Mouse (Mus musculus): ENCODE data around the gene Uba5. TPM values are rescaled to one million over a fixed set of nuclear protein-coding genes. Genes with fewer than 3 reads are reported as not detected.
A peak's percentile ranks its signal among the peaks of the same experiment; 100 is the strongest.

Uba5 gene
- polyA plus RNA-seq, 1 experiment from 2014 or later, result 50.3 TPM

GRCm38 (mm10) chr9:104014526-104014925, 48.4 kb downstream of the Uba5 start:
- 82% methylated on average over 1 of the region's 1 CpGs for WGBS
- no peak overlapping the region for H3K4me3 ChIP-seq (ENCODE audit: low read depth, low read length)
- H3K9ac ChIP-seq (ENCODE audit: low read length), result no peak overlapping the region
- H3K27me3 ChIP-seq (replicated peaks; ENCODE audit: control insufficient read depth, insufficient read depth, low read length), result no peaks in the 10 kb centered on the region
- peaks cover 31% of the 10 kb centered on the region for H3K36me3 ChIP-seq (ENCODE audit: control insufficient read depth, insufficient read depth, low read length)
- no peak overlapping the region for H3K4me2 ChIP-seq (ENCODE audit: low read length)
- no peak overlapping the region for H3K27ac ChIP-seq (ENCODE audit: low read depth)
- ATAC-seq (replicated peaks; ENCODE audit: low FRiP score, low TSS enrichment, low read depth) (no peak), DNase-seq (ENCODE audit: low spot score) (no peak)
- no peaks in the 10 kb centered on the region for H3K4me1 ChIP-seq (replicated peaks; ENCODE audit: control insufficient read depth, insufficient read depth, low read length)
- H3K9me3 ChIP-seq (ENCODE audit: control insufficient read depth, low read length), result no peaks in the 10 kb centered on the region

DNA sequence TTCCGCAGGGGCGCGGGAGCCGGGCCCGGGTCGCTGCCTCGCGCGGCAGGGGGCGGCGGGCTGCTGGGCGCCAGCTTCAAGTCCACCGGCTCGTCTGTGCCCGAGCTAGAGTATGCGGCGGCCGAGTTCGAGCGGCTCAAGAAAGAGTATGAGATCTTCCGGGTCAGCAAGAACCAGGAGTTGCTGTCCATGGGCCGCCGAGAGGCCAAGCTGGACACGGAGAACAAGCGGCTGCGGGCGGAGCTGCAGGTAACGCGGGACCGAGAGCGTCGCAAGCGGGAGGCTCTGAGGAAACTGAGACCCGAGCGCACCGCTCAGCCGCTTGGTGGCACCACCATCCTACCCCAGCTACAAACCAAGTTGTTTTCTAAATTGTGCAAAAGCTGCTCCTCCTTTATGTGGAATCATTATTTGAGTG, 60.0 kb downstream of the Uba5 start:
- Histone ChIP-seq H3K27me3 (replicated peaks; ENCODE audit: control insufficient read depth, insufficient read depth, low read length) (no peaks in the 10 kb centered on the region), H3K9ac (ENCODE audit: low read length) (peak overlapping the region; percentile 55), H3K9me3 (ENCODE audit: control insufficient read depth, low read length) (no peaks in the 10 kb centered on the region), H3K4me1 (replicated peaks; ENCODE audit: control insufficient read depth, insufficient read depth, low read length) (peaks cover 11% of the 10 kb centered on the region; the same call in 1 of the 2 replicates), H3K4me2 (ENCODE audit: low read length) (peak overlapping the region; percentile 47), H3K4me3 (ENCODE audit: low read depth, low read length) (peak overlapping the region; percentile 56), H3K36me3 (ENCODE audit: control insufficient read depth, insufficient read depth, low read length) (peaks cover 8% of the 10 kb centered on the region), H3K27ac (ENCODE audit: low read depth) (peak overlapping the region; percentile 74)
- DNase-seq (ENCODE audit: low spot score) (no peak), ATAC-seq (replicated peaks; ENCODE audit: low FRiP score, low TSS enrichment, low read depth) (peak; percentile 40)
- WGBS, result 0% methylated on average over 33 of the region's 37 CpGs

- Histone ChIP-seq H3K27ac (ENCODE audit: low read depth) (peak within 1 kb of the TSS; percentile 76), H3K9me3 (ENCODE audit: control insufficient read depth, low read length) (no peaks in the 10 kb centered on the region), H3K36me3 (ENCODE audit: control insufficient read depth, insufficient read depth, low read length) (peaks cover 7% of the 10 kb centered on the region; the same call in 1 of the 2 replicates), H3K27me3 (replicated peaks; ENCODE audit: control insufficient read depth, insufficient read depth, low read length) (no peaks in the 10 kb centered on the region), H3K4me1 (replicated peaks; ENCODE audit: control insufficient read depth, insufficient read depth, low read length) (peaks cover 11% of the 10 kb centered on the region; the same call in 1 of the 2 replicates), H3K9ac (ENCODE audit: low read length) (peak within 1 kb of the TSS; percentile 55), H3K4me2 (ENCODE audit: low read length) (peak within 1 kb of the TSS; percentile 60), H3K4me3 (ENCODE audit: low read depth, low read length) (peak within 1 kb of the TSS; percentile 56)
- peak; percentile 97 for ATAC-seq (replicated peaks; ENCODE audit: low FRiP score, low TSS enrichment, low read depth)
- peak; percentile 100 for DNase-seq (ENCODE audit: low spot score)
- WGBS, result under 1% methylated on average over 54 of the region's 55 CpGs
Observed at GRCm38 (mm10) chr9:104001921-104002859, 60.7 kb downstream of the Uba5 start, which contains the start of gene Nphp3. Gene Nphp3 (plus strand): TSS chr9:104002544.

DNA sequence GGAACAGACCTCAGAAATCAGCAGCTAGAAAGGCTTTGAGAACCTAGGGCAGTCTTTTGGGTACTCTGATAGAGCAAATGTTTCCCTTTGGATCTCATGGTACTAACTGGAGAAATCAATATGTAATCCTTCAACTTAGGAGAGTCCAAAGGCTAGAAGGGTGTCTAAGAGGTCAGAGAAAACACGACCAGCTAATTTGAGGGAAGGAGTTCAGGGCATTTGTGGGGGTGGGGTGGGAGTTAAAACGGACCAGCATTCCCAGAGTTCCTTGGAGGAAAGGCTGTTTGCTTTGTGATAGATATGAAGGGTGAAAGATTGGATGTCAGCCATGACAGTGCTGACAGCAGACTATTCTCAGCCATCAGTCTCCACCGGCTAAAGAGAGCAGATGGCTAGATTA, 62.3 kb downstream of the Uba5 start:
- 43% methylated on average over 3 of the region's 3 CpGs for WGBS
- Histone ChIP-seq H3K36me3 (ENCODE audit: control insufficient read depth, insufficient read depth, low read length) (no peaks in the 10 kb centered on the region), H3K9me3 (ENCODE audit: control insufficient read depth, low read length) (no peaks in the 10 kb centered on the region), H3K4me2 (ENCODE audit: low read length) (no peak overlapping the region), H3K9ac (ENCODE audit: low read length) (no peak overlapping the region), H3K27me3 (replicated peaks; ENCODE audit: control insufficient read depth, insufficient read depth, low read length) (no peaks in the 10 kb centered on the region), H3K4me3 (ENCODE audit: low read depth, low read length) (no peak overlapping the region), H3K27ac (ENCODE audit: low read depth) (no peak overlapping the region), H3K4me1 (replicated peaks; ENCODE audit: control insufficient read depth, insufficient read depth, low read length) (peaks cover 11% of the 10 kb centered on the region; the same call in 1 of the 2 replicates)
- DNase-seq (ENCODE audit: low spot score) (no peak), ATAC-seq (replicated peaks; ENCODE audit: low FRiP score, low TSS enrichment, low read depth) (no peak)

Other genes with a start within 250 kb of the Uba5 start
- gene Nphp3, start 60.6 kb downstream of the Uba5 start, polyA plus RNA-seq (2014; fragmentation: Nextera tagmentation; extraction: Ambion mirVana), result 4.2 and 5.1 TPM in 2 replicates
- not detected in 2 replicates for gene Gm28305, start 22.5 kb downstream of the Uba5 start, polyA plus RNA-seq (2014; fragmentation: Nextera tagmentation; extraction: Ambion mirVana)
- 6.4 and 8.3 TPM in 2 replicates for gene Acad11, start 243 bp upstream of the Uba5 start, polyA plus RNA-seq (2014; fragmentation: Nextera tagmentation; extraction: Ambion mirVana)
- 1.2 and 1.4 TPM in 2 replicates for gene Ackr4, start 63.8 kb upstream of the Uba5 start, polyA plus RNA-seq (2014; fragmentation: Nextera tagmentation; extraction: Ambion mirVana)
- gene Dnajc13, start 199.8 kb upstream of the Uba5 start, polyA plus RNA-seq (2014; fragmentation: Nextera tagmentation; extraction: Ambion mirVana), result 30.3 and 34.7 TPM in 2 replicates